ENCODE assay signal across 8 mouse cellular contexts in genomic region chr13:48130724-48131123, GRCm38 (mm10).
A peak's percentile ranks its signal among the peaks of the same experiment; 100 is the strongest.
DNase-seq lines count a peak whose midpoint lies in the region; ATAC-seq and TF ChIP-seq lines count a peak whose summit lies in the region.

No protein-coding gene starts in this region.

- no peak overlapping the region for H3K9ac ChIP-seq in forebrain, postnatal 0 days
- no peak overlapping the region for H3K9ac ChIP-seq in liver, embryonic 16.5 days (ENCODE audit: low read depth, low read length)

- ATAC-seq in forebrain, postnatal 0 days: peak; percentile 87
- no peak for ATAC-seq in liver, embryonic 16.5 days (ENCODE audit: low read depth)
- no peak for ATAC-seq in inflammation-experienced regulatory T-cells, adult 6 months

- peak overlapping the region; percentile 47 for H3K4me2 ChIP-seq in forebrain, postnatal 0 days (ENCODE audit: low read depth)
- H3K4me2 ChIP-seq in liver, embryonic 16.5 days (ENCODE audit: low read depth, low read length): peak overlapping the region; percentile 36; the same call in 1 of the 2 replicates

- intact Hi-C loops in heart, postnatal 14 days (cut with DNase I): no loop called here

- no peak overlapping the region for H3K27ac ChIP-seq in forebrain, postnatal 0 days (ENCODE audit: low read depth, low read length)
- no peak overlapping the region for H3K27ac ChIP-seq in liver, embryonic 16.5 days (ENCODE audit: low read length)

- H3K4me3 ChIP-seq in E14TG2a.4 (replicated peaks; ENCODE audit: low read length): peak overlapping the region; percentile 50; the same call in 1 of the 2 replicates
- peak overlapping the region; percentile 21 for H3K4me3 ChIP-seq in forebrain, postnatal 0 days (ENCODE audit: low read depth, low read length)
- H3K4me3 ChIP-seq in liver, embryonic 16.5 days (ENCODE audit: low read depth, low read length): no peak overlapping the region

- 2% methylated on average over 17 of the region's 17 CpGs for WGBS in forebrain, postnatal 0 days
- 6% methylated on average over 17 of the region's 17 CpGs for WGBS in liver, embryonic 16.5 days (ENCODE audit: insufficient replicate concordance)

- peaks cover 38% of the 10 kb centered on the region for H3K4me1 ChIP-seq in E14TG2a.4 (replicated peaks; ENCODE audit: low read depth, low read length)
- peaks cover 10% of the 10 kb centered on the region for H3K4me1 ChIP-seq in forebrain, postnatal 0 days (ENCODE audit: insufficient read depth)
- H3K4me1 ChIP-seq in liver, embryonic 16.5 days (ENCODE audit: control insufficient read depth, low read depth, low read length): no peaks in the 10 kb centered on the region

- H3K27me3 ChIP-seq in E14TG2a.4 (ENCODE audit: insufficient read depth, low read length): peaks cover 6% of the 10 kb centered on the region; the same call in 1 of the 2 replicates
- H3K27me3 ChIP-seq in forebrain, postnatal 0 days (ENCODE audit: insufficient read depth, low read length): no peaks in the 10 kb centered on the region
- H3K27me3 ChIP-seq in liver, embryonic 16.5 days (ENCODE audit: control insufficient read depth, insufficient read depth, low read depth, low read length): no peaks in the 10 kb centered on the region

- peak; percentile 21 to 30 for DNase-seq in cerebellum, adult 18-20 months
- DNase-seq in forebrain, postnatal 0 days: peak; percentile 76
- peak; percentile 64 to 85 for DNase-seq in heart, postnatal 14 days
- peak; percentile 85 to 91 for DNase-seq in kidney, postnatal 4 days
- DNase-seq in ovary, postnatal 10 days (ENCODE audit: low spot score): peak; percentile 31

- H3K36me3 ChIP-seq in E14TG2a.4 (ENCODE audit: insufficient read depth, low read length): no peaks in the 10 kb centered on the region
- no peaks in the 10 kb centered on the region for H3K36me3 ChIP-seq in forebrain, postnatal 0 days (ENCODE audit: insufficient read depth)
- no peaks in the 10 kb centered on the region for H3K36me3 ChIP-seq in liver, embryonic 16.5 days (ENCODE audit: control insufficient read depth, insufficient read depth)

- TF ChIP-seq CTCF in E14TG2a.4 (conservative IDR thresholded peaks at IDR 0.05; ENCODE audit: low read length): no peak
- TF ChIP-seq CTCF in forebrain, postnatal 0 days (IDR thresholded peaks at IDR 0.05; ENCODE audit: low read depth): 0 out of 2 replicates have a peak, but pooled peaks have one; percentile 10

- H3K9me3 ChIP-seq in E14TG2a.4 (ENCODE audit: low read length): no peaks in the 10 kb centered on the region
- H3K9me3 ChIP-seq in forebrain, postnatal 0 days (ENCODE audit: low read length): no peaks in the 10 kb centered on the region
- no peaks in the 10 kb centered on the region for H3K9me3 ChIP-seq in liver, embryonic 16.5 days (replicated peaks; ENCODE audit: control insufficient read depth, low read length)

Comparison
In these comparisons a context has a peak if more than half of its experiments do, and no peak if none do; other contexts are left out.
1. DNase-seq: peak in every context shown above with its lines; median percentile 88 in kidney, postnatal 4 days; 76 in forebrain, postnatal 0 days; 74 in heart, postnatal 14 days; 31 in ovary, postnatal 10 days; 26 in cerebellum, adult 18-20 months.